21 mouse cellular contexts compared by ENCODE assay signal in genomic region chr8:117227339-117227738, GRCm38 (mm10). TPM values are rescaled to one million over a fixed set of nuclear protein-coding genes. Genes with fewer than 3 reads are reported as not detected.
DNase-seq lines count a peak whose midpoint lies in the region; ATAC-seq and TF ChIP-seq lines count a peak whose summit lies in the region.
"Had no signal": no experiment of that assay in that cellular context is flagged by ENCODE, and none has a peak within 500 bp of the region (broad histone marks: within the 10 kb centered on the region; RNA-seq: fewer than 3 reads in every experiment).

No protein-coding gene starts in this region.

- TF ChIP-seq CTCF in left cerebral cortex, adult 2 months (IDR thresholded peaks at IDR 0.05) = no peak

- DNase-seq in embryonic facial prominence, embryonic 10.5 days (ENCODE audit: low spot score) = no peak
- peak; percentile 51 for DNase-seq in layer of hippocampus, adult 9-11 months
- no peak for DNase-seq in layer of hippocampus, postnatal 36 days
- peak; percentile 14 to 63 for DNase-seq in kidney, postnatal 36 days
- DNase-seq in lung, postnatal 4 days = peak; percentile 44 to 64
- no peak for DNase-seq in left cerebral cortex, adult 2 months (ENCODE audit: extremely low spot score in 1 of 2, low spot score in 2 of 2)
- DNase-seq: adrenal gland, postnatal 36 days; cerebellum, adult 2 months; gastrocnemius, postnatal 25 days; left cerebral cortex, postnatal 4 days; liver; lung, embryonic 14.5 days; right cerebral cortex, postnatal 4 days; thymus, adult 2 months had no signal

- H3K27me3 ChIP-seq in embryonic facial prominence, embryonic 15.5 days = no peaks in the 10 kb centered on the region
- no peaks in the 10 kb centered on the region for H3K27me3 ChIP-seq in embryonic facial prominence, embryonic 10.5 days (replicated peaks; ENCODE audit: low read depth, poor library complexity, severe bottlenecking)
- H3K27me3 ChIP-seq: hindbrain, embryonic 12.5 days had no signal

- H3K4me2 ChIP-seq in embryonic facial prominence, embryonic 15.5 days (replicated peaks) = no peak overlapping the region
- H3K4me2 ChIP-seq: hindbrain, embryonic 12.5 days; lung, embryonic 14.5 days had no signal

- ATAC-seq in embryonic facial prominence, embryonic 15.5 days (ENCODE audit: insufficient number of reproducible peaks, low FRiP score, low TSS enrichment, low read depth) = peak; percentile 7; the same call in 1 of the 2 replicates
- ATAC-seq in activated CD4-positive, CD25-positive, alpha-beta regulatory T cell, adult 4 months = no peak
- ATAC-seq: CD4-positive, CD25-positive, alpha-beta regulatory T cell, adult 4 months; forebrain, embryonic 14.5 days; inflammation-experienced regulatory T-cells, adult 6 months had no signal

- no peak overlapping the region for H3K27ac ChIP-seq in embryonic facial prominence, embryonic 15.5 days (replicated peaks)
- H3K27ac ChIP-seq in embryonic facial prominence, embryonic 10.5 days (replicated peaks) = no peak overlapping the region
- no peak overlapping the region for H3K27ac ChIP-seq in left cerebral cortex, adult 2 months
- H3K27ac ChIP-seq: hindbrain, embryonic 12.5 days had no signal

- H3K9ac ChIP-seq in embryonic facial prominence, embryonic 15.5 days = no peak overlapping the region
- H3K9ac ChIP-seq: hindbrain, embryonic 12.5 days; lung, embryonic 14.5 days had no signal

- H3K4me1 ChIP-seq in embryonic facial prominence, embryonic 15.5 days = 0 out of 2 replicates have a peak, but pooled peaks cover 4% of the 10 kb centered on the region
- peaks cover 4% of the 10 kb centered on the region; the same call in 1 of the 2 replicates for H3K4me1 ChIP-seq in embryonic facial prominence, embryonic 10.5 days

- 80% methylated on average over 2 of the region's 2 CpGs for WGBS in embryonic facial prominence, embryonic 15.5 days
- WGBS in embryonic facial prominence, embryonic 10.5 days = 86% methylated on average over 2 of the region's 2 CpGs

- intact Hi-C loops in left cerebral cortex, adult 2 months (cut with DNase I) = no loop called here

- H3K9me3 ChIP-seq in embryonic facial prominence, embryonic 15.5 days (replicated peaks) = no peaks in the 10 kb centered on the region
- no peaks in the 10 kb centered on the region for H3K9me3 ChIP-seq in embryonic facial prominence, embryonic 10.5 days
- H3K9me3 ChIP-seq: hindbrain, embryonic 12.5 days had no signal

- no peaks in the 10 kb centered on the region for H3K36me3 ChIP-seq in embryonic facial prominence, embryonic 15.5 days
- H3K36me3 ChIP-seq in embryonic facial prominence, embryonic 10.5 days (replicated peaks) = no peaks in the 10 kb centered on the region
- H3K36me3 ChIP-seq: hindbrain, embryonic 12.5 days had no signal

- no peak overlapping the region for H3K4me3 ChIP-seq in embryonic facial prominence, embryonic 15.5 days (replicated peaks)
- no peak overlapping the region for H3K4me3 ChIP-seq in embryonic facial prominence, embryonic 10.5 days
- no peak overlapping the region for H3K4me3 ChIP-seq in left cerebral cortex, adult 2 months
- H3K4me3 ChIP-seq: erythroblast, embryonic 14.5 days; hindbrain, embryonic 12.5 days had no signal

RNA-seq across cellular contexts. Expression of gene Cmip, which starts 29.5 kb away (rescaled TPM):
- 25.9 and 27.7 TPM in 2 replicates for polyA plus RNA-seq in embryonic facial prominence, embryonic 15.5 days (2015; fragmentation: Nextera tagmentation; extraction: Ambion mirVana)
- 9.2 and 9.8 TPM in 2 replicates for polyA plus RNA-seq in embryonic facial prominence, embryonic 10.5 days (2016; fragmentation: Nextera tagmentation; extraction: Ambion mirVana)
- total RNA-seq in layer of hippocampus, postnatal 36 days (2021) = 100 to 1,000 TPM; 278 to 289 TPM
- 100 to 1,000 TPM; 339 to 342 TPM for total RNA-seq in left cerebral cortex, adult 2 months (2021)
- polyA plus RNA-seq in activated CD4-positive, CD25-positive, alpha-beta regulatory T cell, adult 4 months (2017; shearing (Covaris generic)) = 10 to 100 TPM; 24.3 to 32.6 TPM

Comparison
In these comparisons a context has a peak if more than half of its experiments do, and no peak if none do; other contexts are left out.
1. DNase-seq: peak in layer of hippocampus, adult 9-11 months (single experiment), kidney, postnatal 36 days (2 of 2) and lung, postnatal 4 days (2 of 2); none in embryonic facial prominence, embryonic 10.5 days (single experiment), layer of hippocampus, postnatal 36 days (0 of 2) and left cerebral cortex, adult 2 months (0 of 2).